Mouse (Mus musculus): ENCODE measurements around the gene Selenoo. TPM values are rescaled to one million over a fixed set of nuclear protein-coding genes. Genes with fewer than 3 reads are reported as not detected.
A peak's percentile ranks its signal among the peaks of the same experiment; 100 is the strongest.

Selenoo gene
- polyA plus RNA-seq, 1 experiment from 2014 or later: 13.9 TPM

DNA sequence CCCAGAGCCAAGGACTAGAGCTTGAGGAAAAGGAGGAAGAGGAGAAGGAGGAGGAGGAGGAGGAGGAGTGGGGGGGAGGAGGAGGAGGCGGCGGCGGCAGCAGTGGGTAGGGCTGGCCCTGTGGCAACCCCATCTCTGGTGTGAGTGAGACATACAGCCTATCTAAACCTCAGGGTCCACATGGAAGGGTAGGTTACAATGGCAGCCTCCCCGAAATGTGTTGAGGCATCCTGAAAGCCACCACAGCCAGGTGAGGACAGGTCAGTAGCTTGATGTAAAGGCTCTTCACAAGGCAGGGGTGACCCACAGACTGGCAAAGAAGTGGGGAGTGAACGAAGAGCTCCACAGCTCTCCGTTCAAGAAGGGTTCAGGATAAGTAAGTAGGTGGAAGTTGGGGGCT is 49.6 kb downstream of the Selenoo start:
- no peaks in the 10 kb centered on the region for H3K9me3 ChIP-seq (replicated peaks)
- no peak for DNase-seq (ENCODE audit: low spot score)
- WGBS: 95% methylated on average over 6 of the region's 6 CpGs
- H3K27ac ChIP-seq: no peak overlapping the region
- H3K27me3 ChIP-seq (ENCODE audit: low read depth, poor library complexity, severe bottlenecking): peaks cover 44% of the 10 kb centered on the region
- no peak overlapping the region for H3K4me3 ChIP-seq
- peaks cover 42% of the 10 kb centered on the region for H3K4me1 ChIP-seq
- H3K36me3 ChIP-seq: peaks cover 18% of the 10 kb centered on the region

DNA sequence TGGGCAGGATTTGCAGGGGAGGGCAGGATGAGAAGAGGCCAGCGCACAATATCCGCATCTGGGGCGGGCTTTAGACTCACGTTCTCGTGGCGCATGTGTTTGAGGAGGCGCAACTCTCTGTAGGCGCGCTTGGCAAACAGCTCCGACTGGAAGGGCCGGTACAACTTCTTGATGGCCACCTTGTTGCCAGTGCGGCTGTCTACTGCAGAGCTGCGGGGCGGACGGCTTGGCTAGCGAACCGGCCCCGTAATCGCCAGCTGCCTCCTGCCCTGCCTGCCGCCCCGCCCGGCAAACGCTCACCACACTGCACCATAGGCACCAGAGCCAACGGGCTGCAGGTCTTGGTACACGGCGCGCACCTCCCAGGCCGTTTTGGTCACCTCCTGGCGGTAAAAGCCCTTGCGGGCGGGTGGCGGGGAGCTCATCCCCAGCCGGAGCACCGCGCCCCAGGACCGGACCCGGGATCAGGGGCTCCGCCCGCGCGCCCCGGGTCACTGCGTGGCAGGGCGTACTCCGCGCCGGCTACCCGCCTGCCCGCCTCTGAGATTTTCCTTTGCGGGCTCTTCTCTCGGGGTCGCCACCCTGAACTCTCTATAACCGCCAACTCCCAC is 51.3 kb downstream of the Selenoo start:
- H3K27me3 ChIP-seq (ENCODE audit: low read depth, poor library complexity, severe bottlenecking): peaks cover 57% of the 10 kb centered on the region
- H3K4me1 ChIP-seq: peaks cover 42% of the 10 kb centered on the region
- peak; percentile 71 for DNase-seq (ENCODE audit: low spot score)
- under 1% methylated on average over 52 of the region's 53 CpGs for WGBS
- peaks cover 28% of the 10 kb centered on the region for H3K36me3 ChIP-seq
- peak overlapping the region; percentile 83 for H3K4me3 ChIP-seq
- peak overlapping the region; percentile 87 for H3K27ac ChIP-seq
- H3K9me3 ChIP-seq (replicated peaks): no peaks in the 10 kb centered on the region

DNA sequence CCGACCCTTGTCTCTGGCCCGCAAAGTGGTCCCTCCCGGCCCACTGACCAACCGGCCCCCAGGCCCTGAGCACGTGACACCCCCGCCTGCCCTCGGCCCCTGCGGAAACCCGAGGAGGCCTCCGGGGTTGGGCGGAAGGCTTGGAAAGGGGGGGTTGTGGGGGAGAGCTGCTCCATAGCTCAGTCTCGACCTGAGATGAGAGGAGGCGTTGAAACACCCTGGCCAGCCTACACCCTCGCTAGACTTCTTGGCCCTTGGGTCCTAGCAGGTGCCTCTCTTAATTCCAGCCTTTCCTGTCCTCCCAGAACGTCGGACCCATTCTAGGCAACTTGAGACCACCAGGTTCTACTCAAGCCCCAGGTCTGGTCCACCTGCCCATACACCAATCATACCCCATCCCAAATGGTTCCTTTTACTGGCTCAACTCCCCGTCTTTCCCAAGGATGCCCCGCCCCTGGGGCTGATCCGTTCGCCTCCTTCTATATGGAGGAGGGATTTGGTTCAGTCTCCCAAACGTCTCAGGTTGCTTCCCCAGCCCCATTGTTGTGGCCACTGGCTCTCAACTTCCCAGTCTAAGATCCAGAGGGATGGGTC is 51.9 kb downstream of the Selenoo start, which contains the start of gene Mapk12:
Mapk12 (minus strand) TSS at position 45 of the 594 bp plus-strand sequence.
- Histone ChIP-seq H3K36me3 (peaks cover 32% of the 10 kb centered on the region), H3K9me3 (replicated peaks) (no peaks in the 10 kb centered on the region), H3K4me1 (peaks cover 45% of the 10 kb centered on the region), H3K27ac (peak within 1 kb of the TSS; percentile 87), H3K27me3 (ENCODE audit: low read depth, poor library complexity, severe bottlenecking) (peaks cover 63% of the 10 kb centered on the region), H3K4me3 (peak within 1 kb of the TSS; percentile 83)
- DNase-seq (ENCODE audit: low spot score): peak; percentile 77
- under 1% methylated on average over 19 of the region's 21 CpGs for WGBS

DNA sequence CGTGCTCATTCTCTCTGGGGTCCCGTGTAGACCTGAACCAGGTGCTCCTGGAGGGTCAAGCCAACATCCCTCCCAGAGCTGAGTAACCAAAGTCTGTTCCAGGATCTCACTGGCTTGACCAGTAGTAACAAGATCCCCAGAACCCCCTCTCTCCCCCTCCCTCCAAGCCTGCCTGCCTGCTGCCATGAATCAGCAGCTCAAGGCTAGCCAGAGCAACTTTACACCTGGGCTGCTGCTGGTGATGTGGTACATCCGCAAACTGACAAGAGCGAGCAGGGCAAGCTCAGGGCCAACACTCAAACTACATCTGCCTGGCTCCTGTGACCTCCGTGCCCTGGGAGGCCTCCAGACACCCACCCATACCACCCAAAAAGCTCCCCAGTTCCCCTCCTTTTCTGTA is 52.6 kb downstream of the Selenoo start:
- Histone ChIP-seq H3K36me3 (peaks cover 35% of the 10 kb centered on the region), H3K4me1 (peaks cover 52% of the 10 kb centered on the region), H3K4me3 (0 out of 2 replicates have a peak overlapping the region, but pooled peaks have one; percentile 13), H3K27ac (peak overlapping the region; percentile 87; the same call in 1 of the 2 replicates), H3K9me3 (replicated peaks) (no peaks in the 10 kb centered on the region), H3K27me3 (ENCODE audit: low read depth, poor library complexity, severe bottlenecking) (peaks cover 70% of the 10 kb centered on the region)
- WGBS: 18% methylated on average over 5 of the region's 5 CpGs
- DNase-seq (ENCODE audit: low spot score): no peak

GRCm38 (mm10) chr15:89141905-89142304 is 53.0 kb downstream of the Selenoo start:
- no peak for DNase-seq (ENCODE audit: low spot score)
- H3K27ac ChIP-seq: peak overlapping the region; percentile 87; the same call in 1 of the 2 replicates
- peaks cover 35% of the 10 kb centered on the region for H3K36me3 ChIP-seq
- no peak overlapping the region for H3K4me3 ChIP-seq
- H3K4me1 ChIP-seq: peaks cover 56% of the 10 kb centered on the region
- no peaks in the 10 kb centered on the region for H3K9me3 ChIP-seq (replicated peaks)
- WGBS: 70% methylated on average over 4 of the region's 4 CpGs
- H3K27me3 ChIP-seq (ENCODE audit: low read depth, poor library complexity, severe bottlenecking): peaks cover 74% of the 10 kb centered on the region

GRCm38 (mm10) chr15:89143134-89143533 is 54.2 kb downstream of the Selenoo start:
- peaks cover 85% of the 10 kb centered on the region for H3K27me3 ChIP-seq (ENCODE audit: low read depth, poor library complexity, severe bottlenecking)
- H3K27ac ChIP-seq: no peak overlapping the region
- H3K36me3 ChIP-seq: peaks cover 35% of the 10 kb centered on the region
- no peak overlapping the region for H3K4me3 ChIP-seq
- peaks cover 63% of the 10 kb centered on the region for H3K4me1 ChIP-seq
- H3K9me3 ChIP-seq (replicated peaks): no peaks in the 10 kb centered on the region
- DNase-seq (ENCODE audit: low spot score): no peak
- WGBS: 78% methylated on average over 2 of the region's 2 CpGs

- Histone ChIP-seq H3K27ac (no peak overlapping the region), H3K36me3 (peaks cover 32% of the 10 kb centered on the region), H3K9me3 (replicated peaks) (no peaks in the 10 kb centered on the region), H3K4me1 (peaks cover 71% of the 10 kb centered on the region), H3K27me3 (ENCODE audit: low read depth, poor library complexity, severe bottlenecking) (peaks cover 92% of the 10 kb centered on the region), H3K4me3 (no peak overlapping the region)
- no peak for DNase-seq (ENCODE audit: low spot score)
- WGBS: 88% methylated on average over 11 of the region's 11 CpGs
Measured at GRCm38 (mm10) chr15:89144965-89145364, 56.1 kb downstream of the Selenoo start.

GRCm38 (mm10) chr15:89145813-89146350 is 57.0 kb downstream of the Selenoo start:
- Histone ChIP-seq H3K27me3 (ENCODE audit: low read depth, poor library complexity, severe bottlenecking) (peaks cover 87% of the 10 kb centered on the region), H3K4me3 (peak overlapping the region; percentile 79), H3K4me1 (peaks cover 69% of the 10 kb centered on the region), H3K27ac (peak overlapping the region; percentile 80), H3K36me3 (peaks cover 32% of the 10 kb centered on the region), H3K9me3 (replicated peaks) (no peaks in the 10 kb centered on the region)
- DNase-seq (ENCODE audit: low spot score): no peak
- WGBS: 67% methylated on average over 24 of the region's 24 CpGs

DNA sequence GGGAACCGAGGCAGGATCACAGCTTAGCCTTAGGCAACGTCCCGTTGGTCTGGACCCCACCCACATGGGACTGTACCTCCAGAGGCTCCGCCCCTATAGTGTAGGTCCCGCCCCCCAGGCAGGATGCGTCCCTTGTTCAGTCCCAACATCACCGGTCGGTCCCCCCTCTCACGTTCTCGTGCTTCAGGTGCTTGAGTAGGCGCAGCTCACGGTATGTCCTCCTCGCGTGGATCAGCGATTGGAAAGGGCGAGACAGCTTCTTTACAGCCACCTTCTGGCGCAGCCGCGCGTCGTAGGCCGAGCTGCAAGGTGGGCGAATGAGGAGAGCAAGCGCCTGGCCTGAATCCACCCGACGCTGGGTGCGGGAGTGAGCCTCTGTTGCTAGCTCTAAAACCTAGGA is 57.7 kb downstream of the Selenoo start:
- WGBS: under 1% methylated on average over 27 of the region's 27 CpGs
- peaks cover 62% of the 10 kb centered on the region for H3K4me1 ChIP-seq

DNA sequence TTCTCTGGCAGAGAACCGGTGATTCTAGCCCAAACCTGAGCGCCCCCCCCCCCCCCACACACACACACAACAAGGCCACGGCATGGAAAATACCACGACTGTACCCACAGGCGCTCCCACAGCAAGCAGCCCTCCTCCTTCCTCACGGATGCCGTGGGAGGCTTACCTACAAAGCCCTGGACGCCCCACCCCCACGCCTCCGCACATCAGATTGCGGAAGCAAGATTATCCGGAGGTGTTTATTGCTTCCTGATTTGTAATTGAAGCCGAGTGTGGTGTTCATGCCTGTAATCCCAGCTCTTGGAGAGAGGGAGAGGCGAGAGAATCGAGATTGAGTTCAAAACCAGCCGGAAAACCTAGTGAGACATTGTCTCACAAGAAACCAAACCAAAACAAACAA is 58.1 kb downstream of the Selenoo start:
- Histone ChIP-seq H3K27ac (peak overlapping the region; percentile 80), H3K4me1 (peaks cover 59% of the 10 kb centered on the region), H3K9me3 (replicated peaks) (no peaks in the 10 kb centered on the region), H3K36me3 (peaks cover 32% of the 10 kb centered on the region), H3K27me3 (ENCODE audit: low read depth, poor library complexity, severe bottlenecking) (peaks cover 76% of the 10 kb centered on the region), H3K4me3 (peak overlapping the region; percentile 79)
- 7% methylated on average over 16 of the region's 16 CpGs for WGBS
- DNase-seq (ENCODE audit: low spot score): no peak

More for the DNA sequence above, 57.7 kb downstream of the Selenoo start:
- Histone ChIP-seq H3K27me3 (ENCODE audit: low read depth, poor library complexity, severe bottlenecking) (peaks cover 80% of the 10 kb centered on the region), H3K27ac (peak overlapping the region; percentile 80), H3K36me3 (peaks cover 32% of the 10 kb centered on the region), H3K4me3 (peak overlapping the region; percentile 79), H3K9me3 (replicated peaks) (no peaks in the 10 kb centered on the region)
- peak; percentile 68 for DNase-seq (ENCODE audit: low spot score)

DNA sequence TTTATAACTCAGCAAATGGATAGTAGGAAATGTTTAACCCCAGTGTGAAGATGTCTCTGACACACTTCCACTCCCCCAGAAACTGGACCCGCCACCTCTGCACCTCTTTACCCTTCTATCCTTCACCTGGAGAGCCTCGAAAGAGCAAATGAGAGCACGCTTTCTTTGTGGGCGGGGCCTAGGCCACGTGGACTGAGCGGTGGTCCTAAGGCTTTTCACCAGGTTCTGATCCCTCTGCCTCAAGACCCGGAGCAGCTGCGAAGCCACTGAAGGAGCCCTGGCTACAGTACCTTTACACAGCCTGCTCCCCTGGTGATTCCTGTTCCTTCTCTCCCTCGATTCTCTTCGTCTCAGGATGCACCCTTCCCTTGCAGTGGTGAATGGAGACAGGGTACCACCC is 58.6 kb downstream of the Selenoo start:
- Histone ChIP-seq H3K27me3 (ENCODE audit: low read depth, poor library complexity, severe bottlenecking) (peaks cover 72% of the 10 kb centered on the region), H3K27ac (peak overlapping the region; percentile 80; the same call in 1 of the 2 replicates), H3K4me3 (peak overlapping the region; percentile 79), H3K9me3 (replicated peaks) (no peaks in the 10 kb centered on the region), H3K4me1 (peaks cover 59% of the 10 kb centered on the region), H3K36me3 (peaks cover 32% of the 10 kb centered on the region)
- WGBS: 23% methylated on average over 10 of the region's 10 CpGs
- DNase-seq (ENCODE audit: low spot score): no peak

GRCm38 (mm10) chr15:89147895-89148294 is 59.0 kb downstream of the Selenoo start:
- 67% methylated on average over 4 of the region's 4 CpGs for WGBS
- no peak for DNase-seq (ENCODE audit: low spot score)
- Histone ChIP-seq H3K36me3 (peaks cover 31% of the 10 kb centered on the region), H3K4me1 (peaks cover 61% of the 10 kb centered on the region), H3K27me3 (ENCODE audit: low read depth, poor library complexity, severe bottlenecking) (peaks cover 68% of the 10 kb centered on the region), H3K27ac (no peak overlapping the region), H3K9me3 (replicated peaks) (no peaks in the 10 kb centered on the region), H3K4me3 (peak overlapping the region; percentile 79)

Measured in limb, embryonic 10.5 days (tissue).